Mouse (Mus musculus) lung, postnatal 4 days (tissue): ENCODE measurements around the gene C87977.
"Not testable (repeated sequence)": the region's sequence is repeated elsewhere in the genome, so short reads cannot be mapped to it uniquely, and the experiment has no call there.

Experiments used
- DNase-seq, 2 experiments: peaks; one replicate each; pipeline ENCODE4 v3.0.0; 2021

C87977 gene

GRCm38 (mm10) chr4:144213218-144213617 is at the start of gene C87977:
Gene C87977, minus strand, starts transcription at chr4:144213318.
- not testable (repeated sequence) for DNase-seq

- not testable (repeated sequence) for DNase-seq
These were observed 41.6 kb upstream of the C87977 start for GRCm38 (mm10) chr4:144254768-144255167.

GRCm38 (mm10) chr4:144190419-144190818 is 22.7 kb downstream of the C87977 start, which contains the start of gene Oog2:
Gene Oog2, plus strand, starts transcription at chr4:144190719.
- no peak for DNase-seq

- no peak for DNase-seq
These were observed 50.6 kb downstream of the C87977 start, which contains the start of gene Oog3 for GRCm38 (mm10) chr4:144162563-144162962. Gene Oog3, minus strand, starts transcription at chr4:144162663.
